1 mouse cellular context compared by ENCODE assay signal in genomic region chr11:86350636-86351138, GRCm38 (mm10).
TF ChIP-seq lines count a peak whose summit lies in the region.

No protein-coding gene starts in this region.

TF ChIP-seq in CH12.LX, 34 proteins besides CTCF, POLR2A, EP300 and RAD21 (continued from another document):
- TF ChIP-seq KAT2A (IDR thresholded peaks at IDR 0.05; ENCODE audit: insufficient replicate concordance, low read length), result no peak
- peak; percentile 72; the same call in 1 of the 2 replicates for TF ChIP-seq ETS1 (conservative IDR thresholded peaks at IDR 0.05; ENCODE audit: low read depth, low read length)
- TF ChIP-seq ZC3H11A (IDR thresholded peaks at IDR 0.05; ENCODE audit: low read depth, low read length), result no peak
- TF ChIP-seq GABPA (IDR thresholded peaks at IDR 0.05; ENCODE audit: insufficient replicate concordance, low read depth, low read length), result no peak
- TF ChIP-seq POLR2AphosphoS2 (IDR thresholded peaks at IDR 0.05; ENCODE audit: low read depth, low read length), result no peak
- no peak for TF ChIP-seq RCOR1 (conservative IDR thresholded peaks at IDR 0.05; ENCODE audit: low read depth, low read length)
- TF ChIP-seq SMC3 (IDR thresholded peaks at IDR 0.05; ENCODE audit: low read depth, low read length), result no peak
- peak; percentile 46; the same call in 1 of the 2 replicates for TF ChIP-seq JUN (IDR thresholded peaks at IDR 0.05; ENCODE audit: insufficient read depth, low read depth, low read length)
- TF ChIP-seq ZNF384 (IDR thresholded peaks at IDR 0.05; ENCODE audit: low read depth, low read length), result no peak
- no peak for TF ChIP-seq TCF12 (IDR thresholded peaks at IDR 0.05; ENCODE audit: low read depth, low read length)
- TF ChIP-seq BHLHE40 (IDR thresholded peaks at IDR 0.05; ENCODE audit: low read depth, low read length), result no peak
- no peak for TF ChIP-seq ZKSCAN1 (IDR thresholded peaks at IDR 0.05; ENCODE audit: borderline replicate concordance, low read depth, low read length)
